Mouse (Mus musculus) natural killer cell, adult 2 months (primary cell): ENCODE measurements around the gene Nphs2.

ENCODE experiments used
- DNase-seq, 2 experiments: peaks; one replicate each; pipeline ENCODE4 v3.0.0; 2022; ENCODE audit warnings: low spot score in 2 of 2

Nphs2 gene

DNA sequence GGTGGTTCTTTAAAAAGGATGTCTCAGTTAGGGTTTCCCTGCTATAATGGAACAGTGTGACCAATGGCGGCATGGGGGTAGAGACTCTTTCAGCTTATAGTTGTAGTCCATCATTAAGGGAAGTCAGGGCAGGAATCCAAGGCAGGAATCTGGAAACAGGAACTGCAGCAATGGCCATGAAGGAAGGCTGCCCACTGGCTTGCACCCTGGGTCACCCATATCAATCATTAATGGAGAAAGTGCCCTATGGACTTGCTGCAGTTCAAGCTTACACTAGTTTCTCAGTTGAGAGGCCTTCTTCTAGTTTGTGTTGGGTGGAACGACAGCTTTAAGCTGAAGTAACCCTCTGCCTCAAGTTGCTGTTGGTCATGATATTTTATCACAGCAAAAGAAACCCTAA lies 41.9 kb downstream of the Nphs2 start:
- DNase-seq, result no peak

DNA sequence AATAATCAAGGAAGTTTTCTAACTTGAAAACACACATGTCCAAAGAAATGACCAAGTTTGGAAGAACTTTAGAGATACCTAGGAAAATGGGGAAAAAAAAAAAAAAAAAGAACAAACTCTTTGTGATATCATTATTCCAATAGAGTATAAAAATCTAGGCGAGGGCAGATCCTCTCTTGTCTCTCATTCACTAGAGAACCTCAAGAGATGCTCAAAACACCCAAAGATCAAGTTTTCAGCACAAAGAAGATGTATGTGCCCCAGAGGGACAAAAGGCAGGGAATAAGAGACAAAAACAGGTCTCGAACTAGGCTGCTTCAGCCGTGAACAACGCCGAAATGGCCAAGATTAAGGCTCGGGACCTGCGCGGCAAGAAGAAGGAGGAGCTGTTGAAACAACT lies 55.2 kb downstream of the Nphs2 start, which contains the start of gene Gm2000:
TSS of gene Gm2000 (plus strand) at position 301 of the 400 bp plus-strand sequence.
- no peak for DNase-seq
